Comparison of ENCODE assay signal across 8 mouse cellular contexts in the genomic region with DNA sequence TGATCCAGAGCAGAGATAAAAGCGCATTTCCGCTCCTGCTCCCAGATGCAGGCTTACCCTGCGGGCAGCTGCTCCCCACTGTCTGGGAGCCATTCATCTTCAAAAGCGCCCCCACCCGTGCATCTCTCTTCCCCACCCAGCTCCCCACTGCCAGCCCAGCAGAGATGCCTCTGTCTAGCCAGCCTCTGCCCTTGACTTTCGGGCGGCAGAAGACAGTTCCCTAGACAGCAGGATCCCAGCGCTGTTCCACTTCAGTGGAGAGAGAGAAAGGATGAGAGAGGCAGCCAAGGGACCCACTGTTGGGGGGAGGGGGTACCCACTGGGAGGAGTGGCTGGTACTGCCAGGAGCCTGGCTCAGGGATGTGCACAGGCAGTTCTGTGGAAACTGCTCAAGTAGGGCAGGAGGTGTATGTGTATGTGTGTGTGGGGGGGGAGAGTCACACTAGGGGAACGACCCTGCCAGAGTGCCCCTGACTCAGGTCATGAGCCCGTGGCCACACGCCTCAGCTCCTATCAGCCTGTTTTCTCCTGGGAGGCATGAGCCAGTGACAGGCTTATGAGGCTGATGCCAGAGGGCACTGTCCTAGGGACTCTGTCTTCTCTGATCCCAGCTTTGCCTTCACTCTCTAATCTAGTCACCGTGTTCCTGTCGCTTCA. TPM values are rescaled to one million over a fixed set of nuclear protein-coding genes. Genes with fewer than 3 reads are reported as not detected.
A peak's percentile ranks its signal among the peaks of the same experiment; 100 is the strongest.
DNase-seq lines count a peak whose midpoint lies in the region; ATAC-seq and TF ChIP-seq lines count a peak whose summit lies in the region.

No protein-coding gene starts in this region.

- H3K4me2 ChIP-seq in kidney, embryonic 14.5 days (replicated peaks; ENCODE audit: low read depth, low read length) = no peak overlapping the region; the same call in 1 of the 2 replicates
- peak overlapping the region; percentile 16; the same call in 1 of the 2 replicates for H3K4me2 ChIP-seq in embryonic facial prominence, embryonic 12.5 days (replicated peaks)
- H3K4me2 ChIP-seq in limb, embryonic 12.5 days = no peak overlapping the region
- no peak overlapping the region for H3K4me2 ChIP-seq in lung, postnatal 0 days (replicated peaks; ENCODE audit: low read depth, low read length)

- no peak for TF ChIP-seq EP300 in lung, postnatal 0 days (IDR thresholded peaks at IDR 0.05)

- no peak overlapping the region for H3K27ac ChIP-seq in kidney, embryonic 14.5 days (ENCODE audit: low read depth, low read length)
- H3K27ac ChIP-seq in embryonic facial prominence, embryonic 12.5 days = peak overlapping the region; percentile 31; the same call in 1 of the 2 replicates
- H3K27ac ChIP-seq in limb, embryonic 12.5 days = 0 out of 2 replicates have a peak overlapping the region, but pooled peaks have one; percentile 35
- H3K27ac ChIP-seq in lung, postnatal 0 days (ENCODE audit: low read length) = no peak overlapping the region

- no peaks in the 10 kb centered on the region for H3K36me3 ChIP-seq in kidney, embryonic 14.5 days (ENCODE audit: control insufficient read depth, insufficient read depth, low read length)
- no peaks in the 10 kb centered on the region for H3K36me3 ChIP-seq in embryonic facial prominence, embryonic 12.5 days
- H3K36me3 ChIP-seq in limb, embryonic 12.5 days = no peaks in the 10 kb centered on the region
- no peaks in the 10 kb centered on the region for H3K36me3 ChIP-seq in lung, postnatal 0 days (ENCODE audit: insufficient read depth, low read length)

- peaks cover 34% of the 10 kb centered on the region; the same call in 1 of the 2 replicates for H3K4me1 ChIP-seq in kidney, embryonic 14.5 days (ENCODE audit: control insufficient read depth, insufficient read depth, low read length)
- peaks cover 58% of the 10 kb centered on the region for H3K4me1 ChIP-seq in embryonic facial prominence, embryonic 12.5 days
- H3K4me1 ChIP-seq in limb, embryonic 12.5 days (replicated peaks) = peaks cover 42% of the 10 kb centered on the region
- peaks cover 31% of the 10 kb centered on the region for H3K4me1 ChIP-seq in lung, postnatal 0 days (ENCODE audit: insufficient read depth, low read depth, low read length)

- no peak for TF ChIP-seq CTCF in lung, postnatal 0 days (IDR thresholded peaks at IDR 0.05)

- 0 out of 2 replicates have a peak overlapping the region, but pooled peaks have one; percentile 14 for H3K9ac ChIP-seq in kidney, embryonic 14.5 days (ENCODE audit: low read depth, low read length)
- H3K9ac ChIP-seq in embryonic facial prominence, embryonic 12.5 days = 0 out of 2 replicates have a peak overlapping the region, but pooled peaks have one; percentile 32
- H3K9ac ChIP-seq in limb, embryonic 12.5 days (replicated peaks) = 0 out of 2 replicates have a peak overlapping the region, but pooled peaks have one; percentile 34
- H3K9ac ChIP-seq in lung, postnatal 0 days (replicated peaks; ENCODE audit: low read depth) = no peak overlapping the region

- H3K9me3 ChIP-seq in kidney, embryonic 14.5 days (ENCODE audit: control insufficient read depth, low read length) = no peaks in the 10 kb centered on the region
- no peaks in the 10 kb centered on the region for H3K9me3 ChIP-seq in embryonic facial prominence, embryonic 12.5 days
- no peaks in the 10 kb centered on the region for H3K9me3 ChIP-seq in limb, embryonic 12.5 days
- H3K9me3 ChIP-seq in lung, postnatal 0 days (ENCODE audit: low read length) = no peaks in the 10 kb centered on the region

- no peak overlapping the region for H3K4me3 ChIP-seq in kidney, embryonic 14.5 days (ENCODE audit: low read length)
- no peak overlapping the region for H3K4me3 ChIP-seq in embryonic facial prominence, embryonic 12.5 days
- no peak overlapping the region for H3K4me3 ChIP-seq in limb, embryonic 12.5 days (replicated peaks)
- H3K4me3 ChIP-seq in lung, postnatal 0 days (ENCODE audit: low read depth, low read length) = no peak overlapping the region

- no peak; the same call in 1 of the 2 replicates for ATAC-seq in kidney, embryonic 14.5 days (ENCODE audit: low FRiP score, low TSS enrichment)
- no peak for ATAC-seq in embryonic facial prominence, embryonic 12.5 days (ENCODE audit: insufficient number of reproducible peaks, insufficient read depth, low FRiP score, low TSS enrichment)
- no peak for ATAC-seq in limb, embryonic 12.5 days (ENCODE audit: insufficient number of reproducible peaks, insufficient read depth, low FRiP score, low TSS enrichment, low read depth)
- ATAC-seq in granulocyte monocyte progenitor cell, adult 5-6 weeks (replicated peaks; ENCODE audit: poor library complexity, severe bottlenecking) = no peak
- ATAC-seq in lung, postnatal 0 days = no peak

- 14% methylated on average over 13 of the region's 13 CpGs for WGBS in kidney, embryonic 14.5 days
- WGBS in embryonic facial prominence, embryonic 12.5 days = 19% methylated on average over 13 of the region's 13 CpGs
- WGBS in limb, embryonic 12.5 days = 19% methylated on average over 13 of the region's 13 CpGs
- WGBS in lung, postnatal 0 days = 34% methylated on average over 13 of the region's 13 CpGs

- DNase-seq in kidney, postnatal 25 days = no peak
- DNase-seq in Muller cell, postnatal 12 days (ENCODE audit: inconsistent ontology term) = peak; percentile 91
- DNase-seq in lung, postnatal 0 days (ENCODE audit: low spot score) = no peak
- no peak for DNase-seq in urinary bladder, postnatal 25 days (ENCODE audit: low spot score)

- H3K27me3 ChIP-seq in kidney, embryonic 14.5 days (ENCODE audit: control insufficient read depth, insufficient read depth, low read length) = no peaks in the 10 kb centered on the region
- peaks cover 11% of the 10 kb centered on the region; the same call in 1 of the 2 replicates for H3K27me3 ChIP-seq in embryonic facial prominence, embryonic 12.5 days
- peaks cover 27% of the 10 kb centered on the region for H3K27me3 ChIP-seq in limb, embryonic 12.5 days
- H3K27me3 ChIP-seq in lung, postnatal 0 days (replicated peaks; ENCODE audit: insufficient read depth, low read length) = no peaks in the 10 kb centered on the region

RNA-seq across cellular contexts. Expression of a gene that starts 7.3 kb away (rescaled TPM):
- 11.0 and 11.3 TPM in 2 replicates for polyA plus RNA-seq in kidney, embryonic 14.5 days (2014; fragmentation: Nextera tagmentation; extraction: Ambion mirVana)
- 6.4 and 7.1 TPM in 2 replicates for polyA plus RNA-seq in embryonic facial prominence, embryonic 12.5 days (2016; fragmentation: Nextera tagmentation; extraction: Ambion mirVana)
- polyA plus RNA-seq in limb, embryonic 12.5 days (2016; fragmentation: Nextera tagmentation; extraction: Ambion mirVana) = 3.1 and 3.6 TPM in 2 replicates
- not detected in 2 replicates for total RNA-seq in granulocyte monocyte progenitor cell, adult 5-6 weeks (2014; fragmentation: Nextera tagmentation)
- not detected in 2 replicates for total RNA-seq in granulocyte monocyte progenitor cell, adult 5-6 weeks (2017)
- 27.3 and 32.0 TPM in 2 replicates for polyA plus RNA-seq in lung, postnatal 0 days (2015; fragmentation: Nextera tagmentation; extraction: Ambion mirVana)

RNA-seq across cellular contexts. Expression of a gene that starts 8.1 kb away (rescaled TPM):
- 1.1 and 1.4 TPM in 2 replicates for polyA plus RNA-seq in kidney, embryonic 14.5 days (2014; fragmentation: Nextera tagmentation; extraction: Ambion mirVana)
- polyA plus RNA-seq in embryonic facial prominence, embryonic 12.5 days (2016; fragmentation: Nextera tagmentation; extraction: Ambion mirVana) = 0.59 and 0.86 TPM in 2 replicates
- polyA plus RNA-seq in limb, embryonic 12.5 days (2016; fragmentation: Nextera tagmentation; extraction: Ambion mirVana) = 0.45 and 0.63 TPM in 2 replicates
- total RNA-seq in granulocyte monocyte progenitor cell, adult 5-6 weeks (2014; fragmentation: Nextera tagmentation) = not detected in 2 replicates
- total RNA-seq in granulocyte monocyte progenitor cell, adult 5-6 weeks (2017) = not detected in 2 replicates
- 10.9 and 16.4 TPM in 2 replicates for polyA plus RNA-seq in lung, postnatal 0 days (2015; fragmentation: Nextera tagmentation; extraction: Ambion mirVana)

RNA-seq across cellular contexts. Expression of a gene that starts 34.6 kb away (rescaled TPM):
- 5.4 and 7.2 TPM in 2 replicates for polyA plus RNA-seq in kidney, embryonic 14.5 days (2014; fragmentation: Nextera tagmentation; extraction: Ambion mirVana)
- polyA plus RNA-seq in embryonic facial prominence, embryonic 12.5 days (2016; fragmentation: Nextera tagmentation; extraction: Ambion mirVana) = 4.5 and 4.7 TPM in 2 replicates
- polyA plus RNA-seq in limb, embryonic 12.5 days (2016; fragmentation: Nextera tagmentation; extraction: Ambion mirVana) = 4.1 and 5.1 TPM in 2 replicates
- total RNA-seq in granulocyte monocyte progenitor cell, adult 5-6 weeks (2014; fragmentation: Nextera tagmentation) = 7.3 and 8.6 TPM in 2 replicates
- 2.9 TPM in 2 replicates for total RNA-seq in granulocyte monocyte progenitor cell, adult 5-6 weeks (2017)
- 23.5 and 27.9 TPM in 2 replicates for polyA plus RNA-seq in lung, postnatal 0 days (2015; fragmentation: Nextera tagmentation; extraction: Ambion mirVana)

Comparison
In these comparisons a context has a peak if more than half of its experiments do, and no peak if none do; other contexts are left out.
1. H3K27ac ChIP-seq: peak in embryonic facial prominence, embryonic 12.5 days (single experiment) and limb, embryonic 12.5 days (single experiment); none in kidney, embryonic 14.5 days (single experiment) and lung, postnatal 0 days (single experiment).